Mouse (Mus musculus) kidney, adult 2 months (tissue): Measurements from ENCODE around the gene Zfpm1.

ENCODE experiments used
- CTCF ChIP-seq: fragments of 200-500 bp; conservative IDR thresholded peaks from 2 replicates; pipeline ENCODE4 v1.5.1; 2011; ENCODE audit warnings: low read depth, mild to moderate bottlenecking, control low read depth, low read length, moderate library complexity, mixed read lengths; ENCODE audit not compliant: insufficient read depth, insufficient read length
- POLR2A ChIP-seq: fragments of 200-500 bp; IDR thresholded peaks from one replicate; pipeline ENCODE4 v1.6.1; 2011; ENCODE audit warnings: low read depth, low read length, control low read depth

- TF ChIP-seq CTCF (no peak), POLR2A (no peak)
Measured at GRCm38 (mm10) chr8:122293484-122293883, 11.5 kb downstream of the Zfpm1 start.
